Mouse (Mus musculus): ENCODE results near the gene Cyb5d1. TPM values are rescaled to one million over a fixed set of nuclear protein-coding genes. Genes with fewer than 3 reads are reported as not detected.

Gene Cyb5d1
- total and polyA plus RNA-seq, 3 experiments, result 28.4 to 29.5 (median 29.3) TPM

DNA sequence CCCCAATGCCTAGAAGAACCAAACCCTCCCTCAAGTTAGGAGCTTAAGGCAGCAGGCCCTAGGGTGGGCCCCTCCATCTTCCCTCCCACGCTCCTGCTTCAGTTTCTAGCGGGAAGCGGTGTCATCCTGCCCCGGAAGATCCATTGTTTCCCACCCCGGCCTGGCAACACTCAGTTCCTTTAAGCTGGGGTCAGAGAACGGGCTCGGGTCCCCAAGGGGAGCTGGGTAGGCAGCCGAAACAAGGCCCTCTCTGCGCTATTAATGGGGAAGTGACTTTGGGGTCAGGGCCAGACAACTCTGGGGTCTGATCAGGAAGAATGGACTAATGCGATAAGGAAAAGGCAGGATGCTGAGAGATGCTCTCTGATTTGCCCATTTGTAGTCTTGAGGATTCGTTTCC, 1.3 kb upstream of the Cyb5d1 start:
- Histone ChIP-seq H3K79me2 (replicated peaks; ENCODE audit: control insufficient read depth, extremely low read depth, insufficient read depth, poor library complexity, severe bottlenecking) (peaks cover 13% of the 10 kb centered on the region), H3K27ac (ENCODE audit: insufficient read depth, low read depth) (no peak overlapping the region), H3K4me2 (ENCODE audit: insufficient read depth, low read depth, poor library complexity, severe bottlenecking) (peak overlapping the region; percentile 72), H3K4me1 (ENCODE audit: control insufficient read depth in 1 of 2, insufficient read depth in 2 of 2) (peaks cover 5 to 20% of the 10 kb centered on the region in 2 experiments; a peak in 2 of 4 replicates), H3K36me3 (replicated peaks in 1 of 2; ENCODE audit: control insufficient read depth in 1 of 2, insufficient read depth in 1 of 2, low read length in 1 of 2) (peaks cover 36 to 46% of the 10 kb centered on the region in 2 experiments), H3K9ac (ENCODE audit: insufficient read depth, low read depth) (peak overlapping the region; percentile 99), H3K4me3 (replicated peaks in 1 of 3; ENCODE audit: low read depth in 2 of 3, low read length in 2 of 3, poor library complexity in 1 of 3) (peak overlapping the region; percentile 72 to 96 (median 78)), H3K27me3 (replicated peaks) (no peaks in the 10 kb centered on the region), H3K9me3 (replicated peaks; ENCODE audit: low read length) (no peaks in the 10 kb centered on the region)
- in situ Hi-C loops (cut with MboI; ENCODE audit: low pct_ligation_motif_present, low pct_unique_long_range_greater_than_20kb, low sequenced_read_pairs) (loop anchor here (5.0 kb wide), 2 partner anchors 36 to 129 kb away; no protein-coding TSS in a partner anchor), dilution Hi-C loops (cut with MboI; ENCODE audit: extremely low pct_ligation_motif_present, extremely low pct_unique_long_range_greater_than_20kb, low sequenced_read_pairs) (no loop called here)
- TF ChIP-seq NRF1 (IDR thresholded peaks at IDR 0.05; ENCODE audit: low read depth, low read length) (no peak), MAZ (IDR thresholded peaks at IDR 0.05; ENCODE audit: low read depth, low read length) (no peak), ZKSCAN1 (IDR thresholded peaks at IDR 0.05; ENCODE audit: borderline replicate concordance, low read depth, low read length) (no peak), MYC (IDR thresholded peaks at IDR 0.05; ENCODE audit: low read depth, low read length) (no peak), MAFK (IDR thresholded peaks at IDR 0.05; ENCODE audit: insufficient replicate concordance, low read length) (no peak), ETS1 (conservative IDR thresholded peaks at IDR 0.05; ENCODE audit: low read depth, low read length) (no peak), CHD2 (IDR thresholded peaks at IDR 0.05; ENCODE audit: low read length) (no peak), KAT2A (IDR thresholded peaks at IDR 0.05; ENCODE audit: insufficient replicate concordance, low read length) (no peak)
- no peak for DNase-seq (ENCODE audit: extremely low read depth)

DNA sequence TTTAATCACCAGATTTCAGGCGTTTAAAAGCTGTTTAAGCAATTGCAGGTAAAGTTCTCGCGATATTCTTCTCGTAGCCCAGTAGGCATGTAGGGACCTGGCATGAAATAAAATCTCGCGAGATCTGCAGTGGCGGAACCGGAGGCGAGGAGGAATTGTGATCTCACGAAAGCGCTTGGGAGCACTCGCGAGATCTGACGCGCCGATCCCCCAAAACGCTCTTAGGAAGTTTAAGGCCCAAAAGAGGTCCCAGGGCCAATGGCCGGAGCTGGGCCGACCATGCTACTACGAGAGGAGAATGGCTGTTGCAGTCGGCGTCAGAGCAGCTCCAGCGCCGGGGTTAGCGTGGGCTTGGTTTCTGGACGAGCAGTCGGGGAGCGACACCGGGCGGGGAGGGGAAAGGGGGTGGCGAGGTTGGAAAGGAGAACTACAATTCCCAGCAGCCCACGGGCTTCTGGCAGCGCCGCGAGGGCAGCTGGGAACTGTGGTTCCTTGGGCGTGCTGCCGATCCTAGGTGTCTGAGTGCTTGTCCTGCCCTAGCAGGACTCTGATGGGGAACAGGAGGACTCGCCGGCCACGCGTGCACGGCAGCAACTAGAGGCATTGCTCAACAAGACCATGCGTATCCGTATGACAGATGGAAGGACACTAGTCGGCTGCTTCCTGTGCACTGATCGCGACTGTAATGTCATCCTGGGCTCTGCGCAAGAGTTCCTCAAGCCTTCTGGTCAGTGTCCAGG, 373 bp upstream of the Cyb5d1 start:
- H3K79me2 ChIP-seq (replicated peaks; ENCODE audit: control insufficient read depth, extremely low read depth, insufficient read depth, poor library complexity, severe bottlenecking), result peaks cover 13% of the 10 kb centered on the region
- H3K27ac ChIP-seq (ENCODE audit: insufficient read depth, low read depth), result peak overlapping the region; percentile 93
- in situ Hi-C loops (cut with MboI; ENCODE audit: low pct_ligation_motif_present, low pct_unique_long_range_greater_than_20kb, low sequenced_read_pairs), result loop anchor here (5.0 kb wide), 2 partner anchors 36 to 129 kb away; no protein-coding TSS in a partner anchor
- peaks cover 0 to 12% of the 10 kb centered on the region in 2 experiments; a peak in 2 of 4 replicates for H3K4me1 ChIP-seq (ENCODE audit: control insufficient read depth in 1 of 2, insufficient read depth in 2 of 2)
- H3K27me3 ChIP-seq (replicated peaks), result no peaks in the 10 kb centered on the region
- peak overlapping the region; percentile 72 to 96 (median 78) for H3K4me3 ChIP-seq (replicated peaks in 1 of 3; ENCODE audit: low read depth in 2 of 3, low read length in 2 of 3, poor library complexity in 1 of 3)
- H3K4me2 ChIP-seq (ENCODE audit: insufficient read depth, low read depth, poor library complexity, severe bottlenecking), result peak overlapping the region; percentile 72
- no peaks in the 10 kb centered on the region for H3K9me3 ChIP-seq (replicated peaks; ENCODE audit: low read length)
- peak; percentile 100 for DNase-seq (ENCODE audit: extremely low read depth)
- H3K9ac ChIP-seq (ENCODE audit: insufficient read depth, low read depth), result peak overlapping the region; percentile 99
- H3K36me3 ChIP-seq (replicated peaks in 1 of 2; ENCODE audit: control insufficient read depth in 1 of 2, insufficient read depth in 1 of 2, low read length in 1 of 2), result peaks cover 27 to 38% of the 10 kb centered on the region in 2 experiments
- dilution Hi-C loops (cut with MboI; ENCODE audit: extremely low pct_ligation_motif_present, extremely low pct_unique_long_range_greater_than_20kb, low sequenced_read_pairs), result no loop called here
- TF ChIP-seq KAT2A (IDR thresholded peaks at IDR 0.05; ENCODE audit: insufficient replicate concordance, low read length) (peak; percentile 99; the same call in 1 of the 2 replicates), HCFC1 (IDR thresholded peaks at IDR 0.05; ENCODE audit: low read depth, low read length) (peak; percentile 95), TBP (conservative IDR thresholded peaks at IDR 0.05; ENCODE audit: low read depth, low read length) (no peak), ZC3H11A (IDR thresholded peaks at IDR 0.05; ENCODE audit: low read depth, low read length) (no peak), CHD1 (IDR thresholded peaks at IDR 0.05; ENCODE audit: low read depth, low read length) (no peak), UBTF (IDR thresholded peaks at IDR 0.05; ENCODE audit: low read depth, low read length) (no peak), BHLHE40 (IDR thresholded peaks at IDR 0.05; ENCODE audit: low read depth, low read length) (no peak), MYC (IDR thresholded peaks at IDR 0.05; ENCODE audit: low read depth, low read length) (peak; percentile 81), POLR2AphosphoS2 (IDR thresholded peaks at IDR 0.05; ENCODE audit: low read depth, low read length) (0 out of 2 replicates have a peak, but pooled peaks have one; percentile 67), E2F4 (IDR thresholded peaks at IDR 0.05; ENCODE audit: insufficient replicate concordance, low read depth, low read length) (no peak), USF2 (conservative IDR thresholded peaks at IDR 0.05; ENCODE audit: low read depth, low read length) (no peak), MEF2A (IDR thresholded peaks at IDR 0.05; ENCODE audit: borderline replicate concordance, low read depth, low read length) (peak; percentile 70; the same call in 1 of the 2 replicates), USF1 (IDR thresholded peaks at IDR 0.05; ENCODE audit: low read depth, low read length) (no peak), CTCF (conservative IDR thresholded peaks at IDR 0.05 in 1 of 2, IDR thresholded peaks at IDR 0.05 in 1 of 2; ENCODE audit: low read depth in 2 of 2, low read length in 2 of 2) (no peak), IRF4 (IDR thresholded peaks at IDR 0.05; ENCODE audit: low read depth, low read length) (peak; percentile 65), RAD21 (IDR thresholded peaks at IDR 0.05; ENCODE audit: low read depth, low read length) (no peak), NELFE (IDR thresholded peaks at IDR 0.05; ENCODE audit: low read depth, low read length) (peak; percentile 86), ELF1 (IDR thresholded peaks at IDR 0.05; ENCODE audit: low read depth, low read length) (peak; percentile 81), GABPA (IDR thresholded peaks at IDR 0.05; ENCODE audit: insufficient replicate concordance, low read depth, low read length) (peak; percentile 96; the same call in 1 of the 2 replicates), SIN3A (IDR thresholded peaks at IDR 0.05; ENCODE audit: low read length) (no peak; the same call in 1 of the 2 replicates), EP300 (IDR thresholded peaks at IDR 0.05; ENCODE audit: low read length) (no peak), MAZ (IDR thresholded peaks at IDR 0.05; ENCODE audit: low read depth, low read length) (peak; percentile 86; the same call in 1 of the 2 replicates), PAX5 (IDR thresholded peaks at IDR 0.05; ENCODE audit: low read length) (no peak), ZMIZ1 (IDR thresholded peaks at IDR 0.05; ENCODE audit: low read depth, low read length) (peak; percentile 79; the same call in 1 of the 2 replicates), NRF1 (IDR thresholded peaks at IDR 0.05; ENCODE audit: low read depth, low read length) (peak; percentile 47; the same call in 1 of the 2 replicates)

Measured in CH12.LX (cell line).